Mouse (Mus musculus) testis, adult 2 months (tissue): Measurements from ENCODE around the gene Cic. TPM values are rescaled to one million over a fixed set of nuclear protein-coding genes. Genes with fewer than 3 reads are reported as not detected.
A peak's percentile ranks its signal among the peaks of the same experiment; 100 is the strongest.

Experiments
- H3K27ac ChIP-seq: fragments of 200-500 bp; 2 replicates; pipeline ENCODE4 v1.5.1; 2012; ENCODE audit warnings: low read depth, low read length; ENCODE audit not compliant: control insufficient read depth, insufficient read depth
- H3K27me3 ChIP-seq: fragments of 200-500 bp; 2 replicates; pipeline ENCODE4 v1.6.1; 2012; ENCODE audit warnings: mild to moderate bottlenecking, low read length, moderate library complexity; ENCODE audit not compliant: control insufficient read depth, insufficient read depth
- H3K36me3 ChIP-seq: fragments of 200-500 bp; 2 replicates; pipeline ENCODE4 v1.6.1; 2012; ENCODE audit warnings: mild to moderate bottlenecking, low read length; ENCODE audit not compliant: control insufficient read depth, insufficient read depth
- H3K4me1 ChIP-seq: fragments of 200-500 bp; 2 replicates; pipeline ENCODE4 v1.6.1; 2012; ENCODE audit warnings: low read length; ENCODE audit not compliant: control insufficient read depth, insufficient read depth
- H3K4me3 ChIP-seq: fragments of 200-500 bp; 2 replicates; pipeline ENCODE4 v1.5.1; 2012; ENCODE audit warnings: low read depth, mild to moderate bottlenecking, low read length, moderate library complexity, mixed read lengths; ENCODE audit not compliant: control insufficient read depth
- CTCF ChIP-seq: fragments of 200-500 bp; IDR thresholded peaks from 2 replicates; pipeline ENCODE4 v1.5.1; 2012; ENCODE audit warnings: low read depth, mild to moderate bottlenecking, inconsistent platforms, low read length, moderate library complexity; ENCODE audit not compliant: control insufficient read depth, insufficient read depth, insufficient replicate concordance
- POLR2A ChIP-seq: fragments of 200-500 bp; IDR thresholded peaks from 2 replicates; pipeline ENCODE4 v1.6.1; 2012; ENCODE audit warnings: low read depth, mild to moderate bottlenecking, inconsistent platforms, low read length, moderate library complexity; ENCODE audit not compliant: control insufficient read depth
- polyA plus RNA-seq: library from polyadenylated mRNA; depleted of rRNA; stranded (reverse); fragments of >200 nt; gene quantifications from 2 replicates; pipeline ENCODE4 v1.2.3, GENCODE M21; 2012

Gene Cic
- polyA plus RNA-seq, 1 experiment: 41.8 TPM

- H3K27me3 ChIP-seq: no peaks in the 10 kb centered on the region
- H3K4me3 ChIP-seq: peak overlapping the region; percentile 86
- peaks cover 11% of the 10 kb centered on the region for H3K4me1 ChIP-seq
- TF ChIP-seq POLR2A: no peak; the same call in 1 of the 2 replicates
- TF ChIP-seq CTCF: no peak
- peak overlapping the region; percentile 96 for H3K27ac ChIP-seq
- no peaks in the 10 kb centered on the region; the same call in none of the 2 replicates for H3K36me3 ChIP-seq
These were observed 29.3 kb upstream of the Cic start for GRCm38 (mm10) chr7:25238015-25238706.

DNA sequence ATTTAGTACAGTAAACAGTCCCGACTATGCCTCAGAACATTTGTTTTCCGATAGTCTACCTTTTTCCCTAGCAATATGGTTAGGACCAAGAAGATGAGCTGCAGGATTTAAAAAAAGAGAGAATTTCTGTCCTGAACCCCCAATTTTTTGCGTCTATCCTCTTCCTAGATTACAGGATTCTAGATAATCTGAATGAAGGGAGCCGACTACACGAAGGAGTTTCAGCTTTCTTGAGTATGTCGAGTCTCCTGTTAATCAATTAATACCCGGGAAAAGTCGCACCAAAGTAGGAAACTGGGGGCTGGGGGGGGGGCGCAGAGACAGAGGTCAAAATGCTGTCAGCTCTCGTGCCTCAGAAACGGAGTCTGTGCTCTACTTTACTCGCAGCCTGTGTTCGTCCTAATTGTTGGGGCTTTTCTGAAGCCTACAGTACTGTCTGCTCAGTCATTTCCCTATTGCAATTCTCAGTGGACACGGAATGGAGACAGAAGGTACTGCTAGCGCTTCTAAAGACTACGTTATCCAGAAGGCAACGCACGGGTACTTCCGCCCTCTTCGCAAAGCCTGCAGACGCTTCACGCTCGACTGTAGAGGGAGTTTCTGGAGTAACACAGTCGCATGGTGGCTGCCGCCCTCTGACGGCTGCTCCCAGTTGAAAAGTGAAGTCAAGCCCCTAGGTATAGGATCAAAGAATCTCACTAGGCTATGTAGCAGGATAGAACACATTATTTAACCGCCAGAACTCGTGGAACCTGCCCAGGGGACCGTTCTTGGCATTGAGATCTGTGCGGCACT, 28.5 kb upstream of the Cic start:
- H3K27ac ChIP-seq: peak overlapping the region; percentile 96
- H3K4me1 ChIP-seq: peaks cover 11% of the 10 kb centered on the region
- H3K27me3 ChIP-seq: no peaks in the 10 kb centered on the region
- no peaks in the 10 kb centered on the region; the same call in 1 of the 2 replicates for H3K36me3 ChIP-seq
- TF ChIP-seq CTCF (peak; percentile 33; the same call in 1 of the 2 replicates), POLR2A (no peak; the same call in 1 of the 2 replicates)
- peak overlapping the region; percentile 65 for H3K4me3 ChIP-seq

- Histone ChIP-seq H3K27ac (no peak overlapping the region), H3K36me3 (no peaks in the 10 kb centered on the region), H3K4me3 (no peak overlapping the region), H3K4me1 (peaks cover 11% of the 10 kb centered on the region), H3K27me3 (no peaks in the 10 kb centered on the region)
- TF ChIP-seq CTCF: no peak
- TF ChIP-seq POLR2A: no peak
These were observed 26.9 kb upstream of the Cic start for GRCm38 (mm10) chr7:25240631-25241030.

GRCm38 (mm10) chr7:25241062-25241461, 26.4 kb upstream of the Cic start:
- H3K36me3 ChIP-seq: no peaks in the 10 kb centered on the region
- H3K27me3 ChIP-seq: no peaks in the 10 kb centered on the region
- H3K27ac ChIP-seq: no peak overlapping the region
- TF ChIP-seq POLR2A (no peak), CTCF (peak; percentile 44; the same call in 1 of the 2 replicates)
- peaks cover 11% of the 10 kb centered on the region for H3K4me1 ChIP-seq
- no peak overlapping the region for H3K4me3 ChIP-seq

DNA sequence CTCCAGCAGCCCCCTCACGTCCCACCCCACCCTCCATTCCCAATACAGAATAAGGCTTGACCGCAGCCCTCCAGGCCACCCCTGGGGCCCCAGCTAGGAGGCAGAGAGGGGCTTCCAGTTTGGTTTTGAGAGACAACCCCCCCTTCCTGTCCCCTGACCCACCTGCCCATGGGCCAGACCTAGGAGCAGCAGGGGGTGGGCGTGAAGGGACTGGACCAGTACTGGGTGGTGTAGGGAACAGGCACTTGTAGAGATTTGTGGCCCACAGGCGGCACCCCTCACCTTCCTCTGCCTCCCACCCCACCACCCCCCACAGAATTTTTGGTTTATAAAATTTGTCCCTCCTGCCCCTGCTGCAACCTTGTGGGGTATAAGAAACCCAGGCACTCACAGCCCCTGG, 24.1 kb upstream of the Cic start:
- Histone ChIP-seq H3K36me3 (no peaks in the 10 kb centered on the region), H3K27me3 (no peaks in the 10 kb centered on the region), H3K27ac (no peak overlapping the region), H3K4me1 (peaks cover 29% of the 10 kb centered on the region), H3K4me3 (no peak overlapping the region)
- TF ChIP-seq POLR2A (no peak), CTCF (no peak)

- Histone ChIP-seq H3K27me3 (no peaks in the 10 kb centered on the region), H3K27ac (no peak overlapping the region), H3K4me1 (peaks cover 26% of the 10 kb centered on the region), H3K36me3 (no peaks in the 10 kb centered on the region), H3K4me3 (no peak overlapping the region; the same call in 1 of the 2 replicates)
- no peak for TF ChIP-seq POLR2A
- no peak for TF ChIP-seq CTCF
These were observed 22.7 kb upstream of the Cic start for GRCm38 (mm10) chr7:25244562-25245369.
